Mouse (Mus musculus) heart, postnatal 0 days (tissue): ENCODE measurements around the gene St6galnac1. TPM values are rescaled to one million over a fixed set of nuclear protein-coding genes. Genes with fewer than 3 reads are reported as not detected.

Experiments used
- ATAC-seq: fragments of 200-750 bp; cut with Nextera tagmentation; 2 replicates; pipeline ENCODE4 v1.8.0; 2017; ENCODE audit warnings: low read depth, moderate number of reproducible peaks, moderate library complexity; ENCODE audit not compliant: insufficient read depth
- DNase-seq: peaks from one replicate; pipeline ENCODE4 v3.0.0-alpha.2; 2016; ENCODE audit warnings: low spot score
- H3K27ac ChIP-seq: fragments of 300-500 bp; sonication (generic); 2 replicates; pipeline ENCODE4 v1.5.1; 2014; ENCODE audit warnings: low read depth, mild to moderate bottlenecking
- H3K27me3 ChIP-seq: fragments of 300-500 bp; sonication (generic); 2 replicates; pipeline ENCODE4 v1.6.1; 2014; ENCODE audit warnings: low read length, mixed read lengths; ENCODE audit not compliant: control insufficient read depth, insufficient read depth
- H3K36me3 ChIP-seq: fragments of 300-500 bp; sonication (generic); replicated peaks from 2 replicates; pipeline ENCODE4 v1.6.1; 2014; ENCODE audit warnings: low read length, mixed read lengths; ENCODE audit not compliant: control insufficient read depth, insufficient read depth
- H3K4me1 ChIP-seq: fragments of 300-500 bp; sonication (generic); 2 replicates; pipeline ENCODE4 v1.6.1; 2014; ENCODE audit warnings: antibody characterized with exemption; ENCODE audit not compliant: control insufficient read depth, insufficient read depth
- H3K4me2 ChIP-seq: fragments of 300-500 bp; sonication (generic); 2 replicates; pipeline ENCODE4 v1.6.1; 2014; ENCODE audit warnings: low read depth, mild to moderate bottlenecking, low read length, moderate library complexity
- H3K4me3 ChIP-seq: fragments of 300-500 bp; sonication (generic); 2 replicates; pipeline ENCODE4 v1.5.1; 2014; ENCODE audit warnings: low read depth, low read length
- H3K9ac ChIP-seq: fragments of 300-500 bp; sonication (generic); replicated peaks from 2 replicates; pipeline ENCODE4 v1.6.1; 2014; ENCODE audit warnings: low read depth, low read length, mixed read lengths
- H3K9me3 ChIP-seq: fragments of 300-500 bp; sonication (generic); replicated peaks from 2 replicates; pipeline ENCODE4 v1.6.1; 2016; ENCODE audit warnings: low read length; ENCODE audit not compliant: control insufficient read depth
- CTCF ChIP-seq: IDR thresholded peaks from 2 replicates; pipeline ENCODE4 v1.5.1; 2016; ENCODE audit warnings: antibody characterized with exemption, control low read depth, low read depth
- EP300 ChIP-seq: IDR thresholded peaks from 2 replicates; pipeline ENCODE4 v1.6.1; 2016; ENCODE audit warnings: antibody characterized with exemption, low read depth
- WGBS: fragments of 180-500 bp; shearing (Covaris S2); extraction: QIAGEN DNeasy Blood & Tissue Kit; methylation state at CpG from one replicate; pipeline ENCODE4 v1.1.7; 2014; 5-methylcytosine and 5-hydroxymethylcytosine counted together
- polyA plus RNA-seq: library from polyadenylated mRNA; unstranded; fragments of >200 nt; fragmentation: Nextera tagmentation; extraction: Ambion mirVana; gene quantifications from 2 replicates; pipeline ENCODE4 v1.2.1, GENCODE M21; 2015
- total RNA-seq: library from RNA; depleted of rRNA; stranded (reverse); fragments of >200 nt; gene quantifications from 2 replicates; pipeline ENCODE4 v1.2.3, GENCODE M21; 2014; ENCODE audit warnings: low replicate concordance

The St6galnac1 gene
- total and polyA plus RNA-seq, 2 experiments from 2014 or later: not detected

GRCm38 (mm10) chr11:116814884-116815415 lies 39.6 kb upstream of the St6galnac1 start:
- Histone ChIP-seq H3K27me3 (no peaks in the 10 kb centered on the region), H3K36me3 (no peaks in the 10 kb centered on the region), H3K4me2 (peak overlapping the region; percentile 1; the same call in 1 of the 2 replicates), H3K9ac (0 out of 2 replicates have a peak overlapping the region, but pooled peaks have one; percentile 26), H3K27ac (peak overlapping the region; percentile 86), H3K4me1 (peaks cover 48% of the 10 kb centered on the region), H3K4me3 (no peak overlapping the region), H3K9me3 (no peaks in the 10 kb centered on the region)
- 35% methylated on average over 7 of the region's 7 CpGs for WGBS
- TF ChIP-seq CTCF (no peak), EP300 (no peak)
- DNase-seq (no peak), ATAC-seq (no peak)

GRCm38 (mm10) chr11:116814076-116814883 lies 39.0 kb upstream of the St6galnac1 start:
- 38% methylated on average over 20 of the region's 20 CpGs for WGBS
- peaks cover 47% of the 10 kb centered on the region for H3K4me1 ChIP-seq
- peak; percentile 30 for ATAC-seq

GRCm38 (mm10) chr11:116813610-116814009 lies 38.3 kb upstream of the St6galnac1 start:
- ATAC-seq (no peak), DNase-seq (no peak)
- Histone ChIP-seq H3K4me3 (no peak overlapping the region), H3K27ac (peak overlapping the region; percentile 86), H3K9ac (no peak overlapping the region), H3K4me2 (no peak overlapping the region), H3K36me3 (0 out of 2 replicates have a peak, but pooled peaks cover 4% of the 10 kb centered on the region), H3K27me3 (no peaks in the 10 kb centered on the region), H3K4me1 (peaks cover 47% of the 10 kb centered on the region), H3K9me3 (no peaks in the 10 kb centered on the region)
- no peak for TF ChIP-seq EP300
- no peak for TF ChIP-seq CTCF
- WGBS: 87% methylated on average over 13 of the region's 13 CpGs

More at GRCm38 (mm10) chr11:116814076-116814883, 39.0 kb upstream of the St6galnac1 start:
- TF ChIP-seq CTCF (no peak), EP300 (no peak)
- Histone ChIP-seq H3K4me3 (no peak overlapping the region), H3K9me3 (no peaks in the 10 kb centered on the region), H3K27ac (peak overlapping the region; percentile 86), H3K36me3 (no peaks in the 10 kb centered on the region), H3K4me2 (no peak overlapping the region), H3K9ac (0 out of 2 replicates have a peak overlapping the region, but pooled peaks have one; percentile 26), H3K27me3 (no peaks in the 10 kb centered on the region)
- DNase-seq: peak; percentile 67

GRCm38 (mm10) chr11:116812793-116813529 lies 37.7 kb upstream of the St6galnac1 start:
- H3K4me1 ChIP-seq: peaks cover 47% of the 10 kb centered on the region
- 0 out of 2 replicates have a peak, but pooled peaks have one; percentile 9 for ATAC-seq
- no peak overlapping the region for H3K4me2 ChIP-seq

More at GRCm38 (mm10) chr11:116812793-116813529, 37.7 kb upstream of the St6galnac1 start:
- peak overlapping the region; percentile 86 for H3K27ac ChIP-seq
- H3K36me3 ChIP-seq: 0 out of 2 replicates have a peak, but pooled peaks cover 4% of the 10 kb centered on the region
- DNase-seq: no peak
- H3K9ac ChIP-seq: no peak overlapping the region
- TF ChIP-seq EP300 (no peak), CTCF (no peak; the same call in 1 of the 2 replicates)
- no peak overlapping the region for H3K4me3 ChIP-seq
- WGBS: 46% methylated on average over 21 of the region's 21 CpGs
- no peaks in the 10 kb centered on the region for H3K27me3 ChIP-seq
- no peaks in the 10 kb centered on the region for H3K9me3 ChIP-seq
